Mouse (Mus musculus) CH12.LX (cell line): ENCODE data around the gene Crybb1. TPM values are rescaled to one million over a fixed set of nuclear protein-coding genes. Genes with fewer than 3 reads are reported as not detected.

ENCODE experiments used
- DNase-seq: peaks from one replicate; pipeline ENCODE4 v3.0.0-alpha.2; 2013; ENCODE audit errors: extremely low read depth
- H3K27ac ChIP-seq: 2 replicates; pipeline ENCODE4 v1.5.1; 2012; ENCODE audit warnings: low read depth, mild to moderate bottlenecking, control low read depth, moderate library complexity; ENCODE audit not compliant: insufficient read depth
- H3K27me3 ChIP-seq: replicated peaks from 2 replicates; pipeline ENCODE3; 2012; ENCODE audit warnings: inconsistent platforms
- H3K36me3 ChIP-seq, 2 experiments: replicated peaks in 1 of 2; 2 replicates each; pipeline versions ENCODE3 to v1.6.1; 2012; ENCODE audit warnings: inconsistent platforms in 1 of 2, low read length in 1 of 2, mild to moderate bottlenecking in 1 of 2, mixed read lengths in 1 of 2, moderate library complexity in 1 of 2; ENCODE audit not compliant: control insufficient read depth in 1 of 2, insufficient read depth in 1 of 2
- H3K4me1 ChIP-seq, 2 experiments: 2 replicates each; pipeline ENCODE4 v1.6.1; 2012; ENCODE audit warnings: inconsistent platforms in 1 of 2, moderate library complexity in 1 of 2; ENCODE audit not compliant: insufficient read depth in 2 of 2, control insufficient read depth in 1 of 2
- H3K4me2 ChIP-seq: 2 replicates; pipeline ENCODE4 v1.6.1; 2012; ENCODE audit warnings: low read depth, mild to moderate bottlenecking, control low read depth; ENCODE audit not compliant: poor library complexity, insufficient read depth, severe bottlenecking
- H3K4me3 ChIP-seq, 3 experiments: fragments of 150-350 bp in 1 of 3; sonication (generic) in 1 of 3; replicated peaks in 1 of 3; 2 replicates each; pipeline versions ENCODE3 to v1.5.1; 2011 to 2012; ENCODE audit warnings: low read depth in 2 of 3, low read length in 2 of 3, mild to moderate bottlenecking in 2 of 3, moderate library complexity in 2 of 3, control low read depth in 1 of 3, improper control_type of control experiment in 1 of 3, inconsistent platforms in 1 of 3, mixed read lengths in 1 of 3; ENCODE audit not compliant: poor library complexity in 1 of 3
- H3K79me2 ChIP-seq: replicated peaks from 2 replicates; pipeline ENCODE4 v1.6.1; 2012; ENCODE audit warnings: mild to moderate bottlenecking, moderate library complexity; ENCODE audit not compliant: control insufficient read depth, poor library complexity, insufficient read depth, severe bottlenecking; ENCODE audit errors: extremely low read depth
- H3K9ac ChIP-seq: 2 replicates; pipeline ENCODE4 v1.6.1; 2012; ENCODE audit warnings: low read depth, mild to moderate bottlenecking, control low read depth, moderate library complexity; ENCODE audit not compliant: insufficient read depth
- H3K9me3 ChIP-seq: replicated peaks from 2 replicates; pipeline ENCODE3; 2012; ENCODE audit warnings: low read length, inconsistent platforms, mixed read lengths
- BHLHE40 ChIP-seq: IDR thresholded peaks from 2 replicates; pipeline ENCODE4 v1.6.1; 2011; ENCODE audit warnings: mild to moderate bottlenecking, low read depth, low read length, improper control_type of control experiment
- CHD1 ChIP-seq: IDR thresholded peaks from 2 replicates; pipeline ENCODE4 v1.6.1; 2012; ENCODE audit warnings: low read depth, low read length, improper control_type of control experiment, inconsistent platforms
- CHD2 ChIP-seq: IDR thresholded peaks from 2 replicates; pipeline ENCODE4 v1.6.1; 2011; ENCODE audit warnings: low read length, improper control_type of control experiment
- CTCF ChIP-seq, 2 experiments: IDR thresholded peaks in 1 of 2; conservative IDR thresholded peaks in 1 of 2; 2 replicates each; pipeline ENCODE4 v1.5.1; 2011 to 2012; ENCODE audit warnings: low read depth in 2 of 2, low read length in 2 of 2, improper control_type of control experiment in 1 of 2, inconsistent platforms in 1 of 2, mild to moderate bottlenecking in 1 of 2, moderate library complexity in 1 of 2
- E2F4 ChIP-seq: IDR thresholded peaks from 2 replicates; pipeline ENCODE4 v1.6.1; 2011; ENCODE audit warnings: low read depth, low read length, improper control_type of control experiment; ENCODE audit not compliant: insufficient replicate concordance
- ELF1 ChIP-seq: IDR thresholded peaks from 2 replicates; pipeline ENCODE4 v1.6.1; 2014; ENCODE audit warnings: low read depth, mild to moderate bottlenecking, inconsistent platforms, low read length, improper control_type of control experiment
- EP300 ChIP-seq: IDR thresholded peaks from 2 replicates; pipeline ENCODE4 v1.6.1; 2011; ENCODE audit warnings: low read length, improper control_type of control experiment
- HCFC1 ChIP-seq: IDR thresholded peaks from 2 replicates; pipeline ENCODE4 v1.6.1; 2012; ENCODE audit warnings: low read depth, mild to moderate bottlenecking, inconsistent platforms, low read length, improper control_type of control experiment
- IRF4 ChIP-seq: IDR thresholded peaks from 2 replicates; pipeline ENCODE4 v1.6.1; 2014; ENCODE audit warnings: low read depth, mild to moderate bottlenecking, inconsistent platforms, low read length, improper control_type of control experiment
- JUN ChIP-seq: IDR thresholded peaks from 2 replicates; pipeline ENCODE4 v1.6.1; 2011; ENCODE audit warnings: low read depth, mild to moderate bottlenecking, low read length, improper control_type of control experiment, moderate library complexity; ENCODE audit not compliant: insufficient read depth
- JUND ChIP-seq: conservative IDR thresholded peaks from 2 replicates; pipeline ENCODE4 v1.6.1; 2011; ENCODE audit warnings: low read depth, low read length, improper control_type of control experiment
- MAFK ChIP-seq: IDR thresholded peaks from 2 replicates; pipeline ENCODE4 v1.6.1; 2011; ENCODE audit warnings: low read length, improper control_type of control experiment; ENCODE audit not compliant: insufficient replicate concordance
- MAX ChIP-seq: IDR thresholded peaks from 2 replicates; pipeline ENCODE4 v1.6.1; 2011; ENCODE audit warnings: low read length, improper control_type of control experiment
- MEF2A ChIP-seq: IDR thresholded peaks from 2 replicates; pipeline ENCODE4 v1.6.1; 2014; ENCODE audit warnings: low read depth, mild to moderate bottlenecking, inconsistent platforms, low read length, improper control_type of control experiment, borderline replicate concordance
- MXI1 ChIP-seq: IDR thresholded peaks from 2 replicates; pipeline ENCODE4 v1.6.1; 2011; ENCODE audit warnings: mild to moderate bottlenecking, low read depth, low read length, improper control_type of control experiment
- NRF1 ChIP-seq: IDR thresholded peaks from 2 replicates; pipeline ENCODE4 v1.6.1; 2014; ENCODE audit warnings: low read depth, mild to moderate bottlenecking, inconsistent platforms, low read length, improper control_type of control experiment, moderate library complexity
- PAX5 ChIP-seq: IDR thresholded peaks from 2 replicates; pipeline ENCODE4 v1.6.1; 2012; ENCODE audit warnings: low read length, inconsistent platforms, mixed read lengths
- POLR2AphosphoS2 ChIP-seq: IDR thresholded peaks from 2 replicates; pipeline ENCODE4 v1.6.1; 2011; ENCODE audit warnings: low read depth, low read length, improper control_type of control experiment
- RAD21 ChIP-seq: IDR thresholded peaks from 2 replicates; pipeline ENCODE4 v1.6.1; 2011; ENCODE audit warnings: low read depth, mild to moderate bottlenecking, low read length, improper control_type of control experiment, moderate library complexity
- RCOR1 ChIP-seq: conservative IDR thresholded peaks from 2 replicates; pipeline ENCODE4 v1.6.1; 2012; ENCODE audit warnings: low read depth, mild to moderate bottlenecking, inconsistent platforms, low read length, improper control_type of control experiment
- SMC3 ChIP-seq: IDR thresholded peaks from 2 replicates; pipeline ENCODE4 v1.6.1; 2011; ENCODE audit warnings: low read depth, low read length, improper control_type of control experiment
- TBP ChIP-seq: conservative IDR thresholded peaks from 2 replicates; pipeline ENCODE4 v1.6.1; 2011; ENCODE audit warnings: low read depth, low read length, improper control_type of control experiment
- TCF12 ChIP-seq: IDR thresholded peaks from 2 replicates; pipeline ENCODE4 v1.6.1; 2014; ENCODE audit warnings: low read depth, mild to moderate bottlenecking, inconsistent platforms, low read length, improper control_type of control experiment
- UBTF ChIP-seq: IDR thresholded peaks from 2 replicates; pipeline ENCODE4 v1.6.1; 2012; ENCODE audit warnings: low read depth, mild to moderate bottlenecking, inconsistent platforms, low read length, improper control_type of control experiment, moderate library complexity
- USF2 ChIP-seq: conservative IDR thresholded peaks from 2 replicates; pipeline ENCODE4 v1.6.1; 2011; ENCODE audit warnings: low read depth, low read length, improper control_type of control experiment
- ZC3H11A ChIP-seq: IDR thresholded peaks from 2 replicates; pipeline ENCODE4 v1.6.1; 2012; ENCODE audit warnings: low read depth, mild to moderate bottlenecking, inconsistent platforms, low read length, improper control_type of control experiment
- ZKSCAN1 ChIP-seq: IDR thresholded peaks from 2 replicates; pipeline ENCODE4 v1.6.1; 2012; ENCODE audit warnings: low read depth, inconsistent platforms, low read length, improper control_type of control experiment, borderline replicate concordance
- ZNF384 ChIP-seq: IDR thresholded peaks from 2 replicates; pipeline ENCODE4 v1.6.1; 2012; ENCODE audit warnings: low read depth, low read length, improper control_type of control experiment, inconsistent platforms
- dilution Hi-C: fragments of 300-500 bp; cut with MboI; formaldehyde crosslinking; loops from 2 replicates; pipeline ENCODE4 v1.14.3; 2020; ENCODE audit warnings: low sequenced_read_pairs; ENCODE audit not compliant: extremely low pct_unique_long_range_greater_than_20kb, extremely low pct_ligation_motif_present
- in situ Hi-C: fragments of 300-500 bp; cut with MboI; formaldehyde crosslinking; loops from 3 replicates; pipeline ENCODE4 v1.14.3; 2019; ENCODE audit warnings: low sequenced_read_pairs, low pct_ligation_motif_present, low pct_unique_long_range_greater_than_20kb, mixed read lengths
- polyA plus RNA-seq: library from polyadenylated mRNA; unstranded; fragments of >175 nt; gene quantifications from 2 replicates; pipeline ENCODE4 v1.2.1, GENCODE M21; 2012; ENCODE audit warnings: low read depth; ENCODE audit not compliant: insufficient read length
- total RNA-seq, 2 experiments: library from RNA; depleted of rRNA; stranded (reverse); fragments of 300-350 nt in 1 of 2; fragments of >200 nt in 1 of 2; gene quantifications; 2 replicates each; pipeline ENCODE4 v1.2.3; 2012 to 2014

The Crybb1 gene
- total and polyA plus RNA-seq, 3 experiments, result not detected

DNA sequence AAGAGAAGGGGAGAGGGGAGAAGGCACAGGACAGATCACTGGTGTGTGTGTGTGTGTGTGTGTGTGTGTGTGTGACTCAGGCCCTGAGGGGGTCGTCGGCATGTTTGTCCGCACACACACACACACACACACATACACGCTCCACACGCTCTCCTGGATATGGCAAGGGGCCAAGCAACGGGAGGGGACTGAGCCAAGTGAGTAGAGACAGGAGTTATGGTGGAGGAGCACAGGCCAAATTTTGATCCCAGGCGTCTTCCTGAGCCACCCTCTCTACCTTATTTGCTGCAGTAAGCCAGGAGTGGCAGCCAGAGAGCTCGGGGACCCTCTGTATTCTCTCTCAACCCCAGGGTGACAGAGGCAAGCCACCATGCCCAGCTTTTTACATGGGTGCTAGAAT is 33.6 kb downstream of the Crybb1 start:
- Histone ChIP-seq H3K27me3 (no peaks in the 10 kb centered on the region), H3K4me3 (no peak overlapping the region), H3K4me2 (no peak overlapping the region), H3K9ac (no peak overlapping the region), H3K79me2 (no peaks in the 10 kb centered on the region), H3K9me3 (no peaks in the 10 kb centered on the region), H3K27ac (no peak overlapping the region), H3K36me3 (peaks cover 0 to 21% of the 10 kb centered on the region in 2 experiments), H3K4me1 (peaks cover 21 to 58% of the 10 kb centered on the region in 2 experiments)
- in situ Hi-C loops (no loop called here), dilution Hi-C loops (no loop called here)
- no peak for TF ChIP-seq POLR2AphosphoS2
- TF ChIP-seq MEF2A, result no peak
- no peak for TF ChIP-seq E2F4
- no peak for TF ChIP-seq ZC3H11A
- TF ChIP-seq SMC3, result no peak
- TF ChIP-seq USF2, result no peak
- TF ChIP-seq UBTF, result no peak
- no peak for TF ChIP-seq EP300
- TF ChIP-seq TBP, result no peak
- no peak for TF ChIP-seq IRF4
- no peak for TF ChIP-seq ZKSCAN1
- no peak for TF ChIP-seq JUND
- no peak for TF ChIP-seq CHD2
- TF ChIP-seq MAFK, result no peak
- no peak for TF ChIP-seq HCFC1
- no peak for TF ChIP-seq RCOR1
- TF ChIP-seq BHLHE40, result no peak
- TF ChIP-seq PAX5, result no peak
- TF ChIP-seq NRF1, result no peak
- no peak for DNase-seq

DNA sequence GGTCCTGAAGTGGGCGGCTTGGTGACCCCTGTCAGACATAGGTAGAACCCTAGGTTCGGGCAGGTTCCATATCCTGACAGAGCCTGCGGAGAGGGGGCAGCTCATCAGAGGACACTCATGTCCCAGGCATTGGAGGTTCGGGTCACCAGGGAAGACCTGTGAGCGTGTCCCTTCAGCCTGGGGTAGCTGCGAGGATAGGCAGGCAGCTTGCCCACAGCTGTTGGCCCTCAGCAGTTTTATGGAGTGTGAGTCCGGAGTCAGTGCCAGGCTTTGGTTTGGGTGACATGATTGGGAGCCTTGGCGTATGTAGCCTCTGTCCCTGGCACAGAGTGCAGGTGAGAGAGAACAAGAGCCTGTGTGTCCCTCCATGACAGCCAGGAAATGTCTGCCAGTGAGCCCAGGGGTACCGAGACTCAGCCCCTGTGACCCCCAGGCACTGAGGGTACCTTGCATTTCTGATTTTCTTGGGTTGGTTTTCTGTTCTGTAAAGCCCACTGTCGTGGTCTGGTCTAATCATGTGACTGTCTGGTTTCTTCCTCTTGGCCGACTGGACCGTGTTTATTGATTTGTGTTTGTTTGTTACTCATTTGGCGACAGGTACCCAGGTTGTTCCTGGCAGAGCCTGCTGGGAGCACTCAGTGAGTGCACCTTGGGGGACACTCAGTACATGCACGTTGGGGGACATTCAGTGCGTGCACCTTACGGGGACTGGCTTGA is 34.4 kb downstream of the Crybb1 start:
- H3K27me3 ChIP-seq, result no peaks in the 10 kb centered on the region
- in situ Hi-C loops (no loop called here), dilution Hi-C loops (no loop called here)
- H3K4me3 ChIP-seq, result no peak overlapping the region
- TF ChIP-seq ZNF384, result no peak
- TF ChIP-seq CTCF (conservative IDR thresholded peaks at IDR 0.05 in 1 of 2, IDR thresholded peaks at IDR 0.05 in 1 of 2; ENCODE audit: low read depth in 2 of 2, low read length in 2 of 2), result no peak
- no peak for TF ChIP-seq TCF12
- TF ChIP-seq RCOR1, result no peak
- no peak for TF ChIP-seq PAX5
- TF ChIP-seq CHD1, result no peak
- TF ChIP-seq JUND, result no peak
- no peak for TF ChIP-seq POLR2AphosphoS2
- TF ChIP-seq CHD2, result no peak
- TF ChIP-seq RAD21, result no peak
- no peak for TF ChIP-seq IRF4
- TF ChIP-seq ELF1, result no peak
- TF ChIP-seq JUN, result no peak
- TF ChIP-seq MAX, result no peak
- TF ChIP-seq MXI1, result no peak
- TF ChIP-seq ZKSCAN1, result no peak
- TF ChIP-seq USF2, result no peak
- no peak overlapping the region for H3K9ac ChIP-seq
- H3K36me3 ChIP-seq, result peaks cover 0 to 15% of the 10 kb centered on the region in 2 experiments
- no peak for DNase-seq
- no peaks in the 10 kb centered on the region for H3K9me3 ChIP-seq
- H3K79me2 ChIP-seq, result no peaks in the 10 kb centered on the region
- H3K4me2 ChIP-seq, result no peak overlapping the region
- no peak overlapping the region for H3K27ac ChIP-seq
- peaks cover 21 to 52% of the 10 kb centered on the region in 2 experiments for H3K4me1 ChIP-seq
